Mouse (Mus musculus) inflammation-experienced regulatory T-cells, adult 6 months (primary cell): Measurements from ENCODE around the gene Stat6. TPM values are rescaled to one million over a fixed set of nuclear protein-coding genes. Genes with fewer than 3 reads are reported as not detected.

Experiments used
- ATAC-seq: one replicate; pipeline ENCODE4 v1.8.0; 2017
- polyA plus RNA-seq, 3 experiments: library from polyadenylated mRNA; unstranded; fragments of 100-300 nt; shearing (Covaris generic); gene quantifications; one replicate each; pipeline ENCODE4 v1.2.1; 2017

Gene Stat6
- polyA plus RNA-seq: 100 to 1,000 TPM; 148 to 195 (median 176) TPM

- ATAC-seq: peak; percentile 85
These were observed at the start of gene Stat6 for GRCm38 (mm10) chr10:127642772-127643552. Gene Stat6 (plus strand): TSS chr10:127642986.

GRCm38 (mm10) chr10:127594405-127594804 is 48.4 kb upstream of the Stat6 start:
- ATAC-seq: no peak

GRCm38 (mm10) chr10:127594930-127595715 is 47.7 kb upstream of the Stat6 start:
- no peak for ATAC-seq

- no peak for ATAC-seq
These were observed 46.4 kb upstream of the Stat6 start for GRCm38 (mm10) chr10:127596321-127596941.

GRCm38 (mm10) chr10:127597311-127597901 is 45.4 kb upstream of the Stat6 start:
- no peak for ATAC-seq

DNA sequence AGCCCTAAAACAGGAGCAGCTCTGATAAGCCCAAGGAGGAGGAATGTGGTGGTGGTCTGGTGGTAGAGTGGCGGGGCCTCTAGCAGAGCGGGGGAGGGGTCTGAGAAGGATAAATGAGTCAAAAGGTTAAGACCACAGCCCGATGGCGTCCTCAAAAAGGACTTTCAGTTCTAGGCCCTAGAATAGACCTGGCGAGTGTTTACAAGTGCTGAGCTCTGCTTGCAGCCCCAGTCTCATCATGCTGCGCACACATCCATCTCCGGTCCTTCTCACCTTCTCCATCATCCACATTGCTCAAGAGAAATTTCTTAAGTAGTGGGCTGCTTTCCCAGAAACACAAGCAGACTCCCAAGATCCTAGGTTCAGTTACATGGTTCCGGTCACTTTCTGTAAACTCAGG is 44.2 kb upstream of the Stat6 start:
- ATAC-seq: no peak

DNA sequence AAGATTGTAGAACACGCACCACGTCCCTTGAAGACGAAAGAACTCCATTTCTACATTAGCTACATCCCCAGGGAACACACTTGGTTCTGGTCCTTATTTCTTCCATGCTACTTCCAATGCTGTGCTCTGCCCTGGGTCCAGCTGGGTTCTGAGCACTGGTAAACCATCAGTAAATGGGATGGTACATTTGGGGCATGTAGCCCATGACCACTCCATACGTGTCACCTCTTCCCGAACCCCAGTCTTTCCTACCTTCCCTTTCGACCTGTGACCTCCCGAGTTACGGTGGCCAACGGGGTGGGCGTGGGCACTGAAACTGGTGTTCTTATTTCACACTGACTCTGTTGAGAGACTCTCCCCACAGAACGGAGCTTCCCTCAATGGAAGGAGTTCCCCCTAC is 43.5 kb upstream of the Stat6 start:
- no peak for ATAC-seq

GRCm38 (mm10) chr10:127599779-127600541 is 42.8 kb upstream of the Stat6 start:
- no peak for ATAC-seq

- ATAC-seq: no peak
These were observed 40.6 kb upstream of the Stat6 start for GRCm38 (mm10) chr10:127602194-127602593.

GRCm38 (mm10) chr10:127603437-127604371 is 39.1 kb upstream of the Stat6 start:
- ATAC-seq: no peak

DNA sequence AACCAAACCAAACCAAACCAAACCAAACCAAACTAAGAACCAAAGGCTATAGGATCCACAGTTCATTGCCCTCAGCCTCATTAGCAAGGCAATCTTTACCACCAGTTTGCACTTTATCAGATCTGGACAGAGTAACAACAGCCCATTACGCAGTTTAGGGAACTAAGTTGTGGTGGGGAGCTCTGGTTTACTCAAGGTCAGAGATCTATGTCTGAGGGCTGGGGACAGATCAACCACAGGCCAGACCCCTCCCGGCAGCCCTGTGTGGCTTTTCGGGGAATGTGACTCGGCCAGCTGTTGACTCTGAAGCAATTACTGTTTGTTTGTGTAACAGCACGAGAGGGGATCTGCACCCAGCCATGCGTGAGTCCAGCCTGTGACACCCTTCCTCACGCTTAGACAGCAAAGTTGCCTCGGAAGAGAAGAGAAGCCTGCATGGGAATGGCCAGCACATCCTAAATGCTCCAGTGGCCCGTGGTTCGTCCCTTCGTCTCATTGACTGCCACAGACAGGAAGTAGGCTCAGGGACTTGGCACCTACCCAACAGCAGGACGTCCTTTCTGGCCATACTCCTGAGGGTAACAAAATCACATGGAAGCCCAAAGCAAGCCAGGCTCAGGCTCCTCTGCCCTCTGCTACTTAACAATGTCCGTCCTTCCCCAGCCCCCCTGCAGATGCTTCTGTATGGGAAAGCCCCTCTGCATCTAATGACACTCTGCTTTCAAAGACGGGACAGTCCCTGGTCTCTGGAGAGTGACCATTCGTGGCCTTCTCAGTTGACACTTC is 38.1 kb upstream of the Stat6 start:
- ATAC-seq: no peak

GRCm38 (mm10) chr10:127605251-127605547 is 37.6 kb upstream of the Stat6 start:
- ATAC-seq: no peak

DNA sequence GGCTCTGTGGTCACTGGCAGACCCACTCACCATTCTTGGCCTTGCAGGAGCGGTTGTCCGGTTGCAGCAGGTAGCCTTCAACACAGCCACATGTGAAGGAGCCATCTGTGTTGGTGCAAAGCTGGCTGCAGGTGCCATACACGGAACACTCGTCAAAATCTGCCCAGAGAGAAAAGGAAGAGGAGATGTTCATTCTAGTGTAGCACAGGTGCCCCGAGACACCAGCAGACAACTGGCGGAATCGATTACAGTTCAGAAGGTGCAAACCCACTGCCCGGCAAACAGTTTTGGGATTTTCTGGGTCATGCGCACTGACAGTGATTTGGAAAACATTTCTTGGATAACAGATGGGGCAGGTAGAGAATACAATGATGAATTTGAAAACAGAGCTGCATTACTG is 37.0 kb upstream of the Stat6 start:
- ATAC-seq: no peak

GRCm38 (mm10) chr10:127607059-127607458 is 35.7 kb upstream of the Stat6 start:
- no peak for ATAC-seq

- ATAC-seq: no peak
These were observed 33.2 kb upstream of the Stat6 start for GRCm38 (mm10) chr10:127609415-127610065.

GRCm38 (mm10) chr10:127610066-127610415 is 32.7 kb upstream of the Stat6 start:
- ATAC-seq: no peak

- ATAC-seq: no peak
These were observed 30.6 kb upstream of the Stat6 start for GRCm38 (mm10) chr10:127612079-127612775.

DNA sequence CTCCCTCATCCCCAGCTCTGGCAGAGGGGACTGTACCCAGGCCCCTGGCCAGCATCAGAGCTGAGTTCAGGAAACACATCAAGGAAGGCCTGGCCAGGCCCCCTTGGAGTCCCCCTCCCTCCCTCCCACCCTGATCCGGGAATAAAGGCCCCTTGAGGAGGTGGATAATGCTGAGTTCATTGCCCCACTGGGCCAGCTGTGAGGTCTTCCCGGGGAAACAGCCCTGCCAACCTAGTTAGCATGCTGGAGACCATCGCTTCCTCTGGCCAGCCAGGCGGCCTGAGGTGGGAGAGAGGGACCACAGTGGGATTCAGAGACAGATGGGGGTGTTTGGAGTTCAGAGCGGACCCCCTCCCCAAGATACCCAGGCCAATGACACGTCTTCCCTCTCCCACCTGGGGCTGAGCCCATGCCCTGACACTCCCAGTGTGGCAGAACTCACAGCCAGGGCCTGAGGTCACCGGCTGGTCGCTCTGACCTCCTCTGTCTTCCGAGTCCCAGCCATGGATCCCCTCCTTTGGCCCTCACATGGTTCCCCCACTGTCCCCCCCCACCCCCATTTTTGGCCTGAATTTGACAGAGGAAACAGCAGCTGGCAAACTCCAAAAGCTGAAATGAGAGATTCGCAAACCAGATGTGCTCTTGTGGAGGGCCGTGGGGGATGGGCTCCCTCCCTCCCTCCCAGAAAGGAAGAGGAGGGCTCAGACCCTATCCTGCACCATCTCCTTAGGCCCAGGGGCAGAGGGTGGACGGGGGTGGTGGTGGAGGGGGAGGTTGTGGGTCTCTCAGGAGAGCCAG is 28.4 kb upstream of the Stat6 start:
- ATAC-seq: no peak

DNA sequence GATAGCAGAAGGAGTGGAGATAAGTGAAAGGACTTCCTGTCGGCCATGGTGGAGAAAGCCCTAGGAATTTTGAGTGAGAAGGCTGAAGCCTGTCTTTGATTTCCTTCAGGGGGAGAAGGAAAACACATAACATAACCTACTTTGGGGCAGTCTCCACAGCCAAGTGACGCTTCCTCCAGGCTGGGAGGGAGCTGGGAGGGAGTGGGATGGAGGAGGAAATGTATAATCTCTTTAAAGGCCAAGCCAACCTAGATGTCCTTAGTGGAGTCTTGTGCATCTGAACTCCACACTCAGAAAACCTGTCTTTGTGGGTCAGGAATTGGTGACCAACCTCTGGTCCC is 27.8 kb upstream of the Stat6 start:
- ATAC-seq: no peak
